Mouse (Mus musculus) limb, embryonic 11.5 days (tissue): ENCODE measurements around the gene Gss. TPM values are rescaled to one million over a fixed set of nuclear protein-coding genes. Genes with fewer than 3 reads are reported as not detected.
A peak's percentile ranks its signal among the peaks of the same experiment; 100 is the strongest.

Experiments
- ATAC-seq: fragments of 200-750 bp; cut with Nextera tagmentation; 2 replicates; pipeline ENCODE4 v1.8.0; 2017; ENCODE audit warnings: low read depth; ENCODE audit not compliant: insufficient number of reproducible peaks, low FRiP score, low TSS enrichment
- DNase-seq: peaks from one replicate; pipeline ENCODE4 v3.0.0-alpha.2; 2015; ENCODE audit warnings: low spot score
- H3K27ac ChIP-seq: fragments of 300-500 bp; sonication (generic); replicated peaks from 2 replicates; pipeline ENCODE4 v1.5.1; 2014; ENCODE audit warnings: low read depth, mild to moderate bottlenecking, low read length
- H3K27me3 ChIP-seq: fragments of 300-500 bp; sonication (generic); 2 replicates; pipeline ENCODE4 v1.6.1; 2014; ENCODE audit warnings: mild to moderate bottlenecking, low read length, mixed read lengths; ENCODE audit not compliant: control insufficient read depth, insufficient read depth
- H3K36me3 ChIP-seq: fragments of 300-500 bp; sonication (generic); 2 replicates; pipeline ENCODE4 v1.6.1; 2014; ENCODE audit warnings: mild to moderate bottlenecking, low read length, moderate library complexity, mixed read lengths; ENCODE audit not compliant: control insufficient read depth, insufficient read depth
- H3K4me1 ChIP-seq: fragments of 300-500 bp; sonication (generic); 2 replicates; pipeline ENCODE4 v1.6.1; 2014; ENCODE audit warnings: low read length, mixed read lengths; ENCODE audit not compliant: control insufficient read depth, insufficient read depth
- H3K4me2 ChIP-seq: fragments of 300-500 bp; sonication (generic); 2 replicates; pipeline ENCODE4 v1.6.1; 2014; ENCODE audit warnings: low read depth, mild to moderate bottlenecking, moderate library complexity; ENCODE audit not compliant: severe bottlenecking
- H3K4me3 ChIP-seq: fragments of 300-500 bp; sonication (generic); 2 replicates; pipeline ENCODE4 v1.5.1; 2014; ENCODE audit warnings: low read depth, low read length
- H3K9ac ChIP-seq: fragments of 300-500 bp; sonication (generic); 2 replicates; pipeline ENCODE4 v1.6.1; 2014; ENCODE audit warnings: mild to moderate bottlenecking, low read length
- H3K9me3 ChIP-seq: fragments of 300-500 bp; sonication (generic); 2 replicates; pipeline ENCODE4 v1.6.1; 2016; ENCODE audit warnings: low read length; ENCODE audit not compliant: control insufficient read depth
- WGBS: fragments of 180-500 bp; shearing (Covaris S2); extraction: QIAGEN DNeasy Blood & Tissue Kit; methylation state at CpG from one replicate; pipeline ENCODE4 v1.1.7; 2014; 5-methylcytosine and 5-hydroxymethylcytosine counted together
- polyA plus RNA-seq: library from polyadenylated mRNA; unstranded; fragments of >200 nt; fragmentation: Nextera tagmentation; extraction: Ambion mirVana; gene quantifications from 2 replicates; pipeline ENCODE4 v1.2.1, GENCODE M21; 2014

Gss gene
- polyA plus RNA-seq, 1 experiment from 2014 or later: 24.2 TPM

DNA sequence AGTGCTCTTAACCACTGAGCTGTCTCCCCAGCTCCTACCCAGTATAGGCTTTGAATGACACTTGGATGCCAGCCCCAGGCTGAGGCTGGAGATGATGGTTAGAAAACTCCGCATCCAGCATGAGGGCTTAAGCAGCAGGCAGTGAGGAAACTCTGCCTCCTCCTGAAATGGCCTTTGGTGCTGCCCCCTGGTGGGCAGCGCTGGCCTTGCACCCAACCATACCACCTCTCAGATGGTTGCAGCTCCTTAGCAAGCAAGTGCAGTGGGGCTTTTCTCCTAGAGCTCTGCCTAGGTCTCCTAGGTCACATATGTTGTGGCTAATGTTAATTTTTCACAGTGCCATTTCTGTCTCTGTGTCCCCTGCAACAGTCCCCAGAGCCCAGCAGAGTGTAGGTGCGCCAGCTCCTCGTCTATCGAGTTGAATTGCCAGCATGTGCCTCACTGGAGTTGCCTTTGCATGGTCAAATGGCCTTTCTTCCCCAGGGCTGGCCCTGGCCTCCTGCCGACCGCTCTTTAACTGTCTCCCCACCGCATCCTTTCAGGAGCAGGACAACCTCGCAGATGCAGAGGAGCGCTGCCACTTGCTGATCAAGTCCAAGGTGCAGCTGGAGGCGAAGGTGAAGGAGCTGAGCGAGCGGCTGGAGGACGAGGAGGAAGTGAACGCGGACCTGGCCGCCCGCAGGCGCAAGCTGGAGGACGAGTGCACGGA lies 34.6 kb upstream of the Gss start:
- no peak for ATAC-seq
- no peaks in the 10 kb centered on the region for H3K9me3 ChIP-seq
- no peak overlapping the region for H3K9ac ChIP-seq
- peaks cover 61% of the 10 kb centered on the region for H3K27me3 ChIP-seq
- H3K36me3 ChIP-seq: no peaks in the 10 kb centered on the region
- 48% methylated on average over 21 of the region's 21 CpGs for WGBS
- H3K4me2 ChIP-seq: no peak overlapping the region
- H3K4me1 ChIP-seq: 0 out of 2 replicates have a peak, but pooled peaks cover 3% of the 10 kb centered on the region
- DNase-seq: peak; percentile 88
- no peak overlapping the region for H3K4me3 ChIP-seq
- no peak overlapping the region for H3K27ac ChIP-seq

DNA sequence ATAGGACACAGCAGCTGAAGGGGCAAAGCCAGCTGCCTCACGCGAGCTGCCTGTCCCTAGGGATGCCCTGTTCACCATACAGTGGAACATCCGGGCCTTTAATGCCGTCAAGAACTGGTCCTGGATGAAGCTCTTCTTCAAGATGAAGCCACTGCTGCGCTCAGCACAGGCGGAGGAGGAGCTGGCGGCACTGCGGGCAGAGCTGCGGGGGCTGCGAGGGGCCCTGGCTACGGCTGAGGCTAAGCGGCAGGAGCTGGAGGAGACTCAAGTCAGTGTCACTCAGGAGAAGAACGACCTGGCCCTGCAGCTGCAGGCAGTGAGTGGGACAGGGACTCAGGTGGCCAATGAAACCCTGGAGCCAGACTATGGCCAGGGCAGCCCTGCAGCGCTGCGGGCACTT lies 33.7 kb upstream of the Gss start:
- 46% methylated on average over 15 of the region's 15 CpGs for WGBS
- Histone ChIP-seq H3K27ac (no peak overlapping the region), H3K27me3 (peaks cover 52% of the 10 kb centered on the region), H3K9ac (no peak overlapping the region), H3K36me3 (no peaks in the 10 kb centered on the region), H3K4me3 (no peak overlapping the region), H3K4me1 (0 out of 2 replicates have a peak, but pooled peaks cover 3% of the 10 kb centered on the region), H3K4me2 (no peak overlapping the region), H3K9me3 (no peaks in the 10 kb centered on the region)
- ATAC-seq (no peak), DNase-seq (no peak)

DNA sequence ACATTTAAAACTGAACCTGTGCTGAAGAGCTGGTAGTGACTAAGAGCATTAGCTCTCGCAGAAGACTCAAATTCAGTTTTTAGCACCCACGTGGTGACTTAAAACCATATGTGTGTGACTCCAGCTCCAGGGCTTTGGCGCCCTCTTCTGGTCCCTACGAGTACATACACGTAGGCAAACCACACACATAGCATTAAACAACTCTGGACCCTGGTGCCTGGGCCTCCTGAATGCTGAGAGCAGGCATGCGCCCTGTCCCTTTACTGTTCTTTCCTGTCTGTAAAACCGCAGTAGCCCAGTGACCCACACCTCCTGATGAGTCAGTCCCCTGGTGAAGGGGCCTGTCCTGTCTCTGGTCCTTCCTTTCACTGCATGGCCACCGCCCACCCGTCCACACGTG lies 32.1 kb upstream of the Gss start:
- WGBS: 37% methylated on average over 10 of the region's 10 CpGs
- Histone ChIP-seq H3K36me3 (no peaks in the 10 kb centered on the region), H3K4me3 (no peak overlapping the region), H3K4me2 (no peak overlapping the region), H3K27ac (no peak overlapping the region), H3K27me3 (peaks cover 36% of the 10 kb centered on the region), H3K9ac (no peak overlapping the region), H3K4me1 (no peaks in the 10 kb centered on the region), H3K9me3 (no peaks in the 10 kb centered on the region)
- ATAC-seq (no peak), DNase-seq (peak; percentile 54)

DNA sequence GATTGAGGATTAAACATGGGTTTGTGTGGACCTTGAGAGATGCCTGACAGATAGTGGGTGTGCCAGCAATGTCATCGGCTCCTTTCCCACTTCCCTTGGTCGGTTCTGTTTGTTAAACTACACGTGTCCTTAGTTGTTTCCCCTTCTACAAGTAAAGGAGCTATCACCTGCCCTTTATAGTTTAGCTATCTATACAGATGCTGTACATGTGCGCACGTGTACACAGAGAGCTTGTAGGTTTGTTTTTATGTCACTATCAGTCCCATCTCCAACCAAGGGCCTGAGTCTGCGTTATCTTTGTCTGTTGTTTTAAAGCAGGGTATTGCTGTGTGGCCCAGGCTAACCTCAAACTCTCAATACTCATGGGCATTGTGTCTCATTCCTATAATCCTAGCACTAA lies 31.4 kb upstream of the Gss start:
- H3K27ac ChIP-seq: no peak overlapping the region
- no peak for DNase-seq
- H3K36me3 ChIP-seq: no peaks in the 10 kb centered on the region
- H3K9me3 ChIP-seq: no peaks in the 10 kb centered on the region
- no peaks in the 10 kb centered on the region for H3K4me1 ChIP-seq
- WGBS: 90% methylated on average over 6 of the region's 6 CpGs
- H3K9ac ChIP-seq: no peak overlapping the region
- no peak overlapping the region for H3K4me3 ChIP-seq
- H3K4me2 ChIP-seq: no peak overlapping the region
- H3K27me3 ChIP-seq: peaks cover 29% of the 10 kb centered on the region
- ATAC-seq: no peak

DNA sequence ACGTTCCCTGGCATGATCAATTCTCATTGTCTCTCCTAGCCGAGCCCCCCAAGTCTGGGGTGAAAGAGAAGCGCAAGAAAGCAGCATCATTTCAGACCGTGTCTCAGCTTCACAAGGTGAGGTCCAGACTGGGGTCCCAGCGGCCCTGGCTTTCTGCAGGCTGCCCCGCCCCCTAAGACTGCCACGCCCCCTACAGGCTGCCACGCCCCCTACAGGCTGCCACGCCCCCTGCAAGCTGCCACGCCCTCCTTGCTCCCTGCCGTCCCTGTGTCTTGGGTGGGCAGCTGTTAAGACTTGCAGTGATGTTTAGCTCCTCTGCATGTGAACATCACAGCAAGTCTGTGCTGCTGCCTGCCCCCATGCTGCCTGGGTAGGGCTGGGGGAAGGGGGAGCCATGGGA lies 30.0 kb upstream of the Gss start:
- no peaks in the 10 kb centered on the region for H3K36me3 ChIP-seq
- no peak overlapping the region for H3K27ac ChIP-seq
- ATAC-seq: no peak
- H3K27me3 ChIP-seq: peaks cover 15% of the 10 kb centered on the region
- H3K9me3 ChIP-seq: no peaks in the 10 kb centered on the region
- DNase-seq: no peak
- no peak overlapping the region for H3K4me2 ChIP-seq
- H3K4me1 ChIP-seq: no peaks in the 10 kb centered on the region
- WGBS: 25% methylated on average over 11 of the region's 11 CpGs
- no peak overlapping the region for H3K4me3 ChIP-seq
- no peak overlapping the region for H3K9ac ChIP-seq

DNA sequence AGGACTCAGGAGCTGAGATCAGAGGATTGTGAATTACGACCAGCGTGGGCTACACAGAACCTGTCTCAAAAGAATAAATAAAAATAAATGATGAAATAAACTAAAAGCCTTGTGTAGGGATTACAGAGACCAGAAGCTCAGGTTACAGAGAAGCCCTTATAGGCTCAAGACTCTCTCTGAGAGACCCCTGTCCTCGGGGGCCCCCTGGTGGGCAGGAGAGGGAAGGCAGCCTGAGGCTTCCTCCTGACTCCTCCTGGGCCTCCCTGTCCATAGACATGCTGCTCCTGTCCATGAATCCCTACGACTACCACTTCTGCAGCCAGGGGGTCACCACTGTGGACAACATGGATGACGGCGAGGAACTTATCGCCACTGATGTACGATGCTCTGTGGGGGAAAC lies 27.2 kb upstream of the Gss start:
- H3K27me3 ChIP-seq: no peaks in the 10 kb centered on the region; the same call in 1 of the 2 replicates
- H3K9ac ChIP-seq: no peak overlapping the region
- H3K4me2 ChIP-seq: no peak overlapping the region
- no peaks in the 10 kb centered on the region for H3K36me3 ChIP-seq
- H3K4me1 ChIP-seq: no peaks in the 10 kb centered on the region
- WGBS: 16% methylated on average over 8 of the region's 8 CpGs
- no peak overlapping the region for H3K27ac ChIP-seq
- DNase-seq (peak; percentile 92), ATAC-seq (peak; percentile 63)
- no peaks in the 10 kb centered on the region for H3K9me3 ChIP-seq
- H3K4me3 ChIP-seq: no peak overlapping the region

DNA sequence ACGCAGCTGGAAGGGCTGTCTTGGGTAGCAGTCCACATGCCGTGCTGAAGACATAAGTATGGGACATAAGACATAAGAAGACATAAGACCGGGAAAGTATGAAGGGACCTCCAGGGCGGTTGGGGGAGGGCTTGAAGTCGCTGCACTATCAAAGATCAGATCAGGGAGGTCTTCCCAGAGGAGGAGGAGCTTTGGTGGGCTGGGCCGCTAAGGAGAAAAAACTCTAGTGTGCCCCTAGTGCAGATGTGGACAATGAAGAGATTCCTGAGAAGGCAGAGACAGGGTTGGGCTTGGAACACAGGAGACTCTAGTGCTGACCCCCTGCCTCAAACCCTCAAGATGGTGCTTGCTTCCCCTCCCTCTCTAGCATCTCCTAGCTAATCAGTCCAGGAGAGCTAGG lies 24.4 kb upstream of the Gss start:
- no peak overlapping the region for H3K27ac ChIP-seq
- H3K36me3 ChIP-seq: no peaks in the 10 kb centered on the region

DNA sequence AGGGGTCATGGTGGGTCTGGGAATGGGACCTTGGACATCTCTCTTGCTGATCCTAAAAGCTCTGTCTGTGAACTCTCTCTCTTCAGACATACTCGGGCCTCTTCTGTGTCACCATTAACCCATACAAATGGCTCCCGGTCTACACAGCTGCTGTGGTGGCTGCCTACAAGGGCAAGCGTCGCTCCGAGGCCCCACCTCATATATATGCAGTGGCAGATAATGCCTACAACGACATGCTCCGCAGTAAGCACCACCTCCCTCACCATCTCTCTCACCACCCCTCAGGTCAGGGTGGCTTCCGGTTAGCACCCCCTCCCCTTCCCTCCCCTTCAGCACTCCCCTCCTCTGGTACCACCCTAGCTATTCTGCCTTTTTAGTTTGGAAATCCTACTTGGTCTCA lies 21.3 kb upstream of the Gss start:
- DNase-seq (no peak), ATAC-seq (no peak)
- Histone ChIP-seq H3K4me3 (no peak overlapping the region), H3K9ac (no peak overlapping the region), H3K36me3 (no peaks in the 10 kb centered on the region; the same call in 1 of the 2 replicates), H3K9me3 (no peaks in the 10 kb centered on the region), H3K4me2 (peak overlapping the region; percentile 45; the same call in 1 of the 2 replicates), H3K4me1 (peaks cover 3% of the 10 kb centered on the region; the same call in 1 of the 2 replicates), H3K27me3 (no peaks in the 10 kb centered on the region), H3K27ac (no peak overlapping the region)
- WGBS: 67% methylated on average over 8 of the region's 8 CpGs

More for the DNA sequence above, 24.4 kb upstream of the Gss start:
- no peak for ATAC-seq
- no peak overlapping the region for H3K4me2 ChIP-seq
- H3K27me3 ChIP-seq: no peaks in the 10 kb centered on the region
- H3K4me1 ChIP-seq: peaks cover 3% of the 10 kb centered on the region; the same call in 1 of the 2 replicates
- no peak for DNase-seq
- no peak overlapping the region for H3K4me3 ChIP-seq
- 55% methylated on average over 6 of the region's 6 CpGs for WGBS
- no peaks in the 10 kb centered on the region for H3K9me3 ChIP-seq
- H3K9ac ChIP-seq: no peak overlapping the region
